In the genomic region with DNA sequence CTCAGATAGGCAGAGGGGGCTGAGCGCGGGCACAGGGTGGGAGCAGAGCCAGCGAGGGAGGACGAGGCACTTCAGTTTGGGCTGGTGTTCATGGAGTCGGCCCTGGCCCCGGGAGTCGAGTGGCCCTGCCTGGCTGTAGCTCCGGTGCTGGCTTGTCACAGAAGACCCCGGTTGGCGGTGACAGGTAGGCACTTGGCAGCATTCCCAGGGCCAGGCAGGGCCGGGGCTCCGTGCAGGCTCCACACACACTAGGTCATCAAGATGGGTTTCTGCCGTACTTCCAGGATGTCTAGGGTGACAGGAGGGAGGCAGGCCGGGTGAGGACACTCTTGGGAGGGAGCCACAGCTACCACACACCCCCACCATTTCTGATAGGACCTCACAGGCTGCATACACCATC, we compare ENCODE assay signal across 26 mouse cellular contexts. TPM values are rescaled to one million over a fixed set of nuclear protein-coding genes. Genes with fewer than 3 reads are reported as not detected.
DNase-seq lines count a peak whose midpoint lies in the region; ATAC-seq and TF ChIP-seq lines count a peak whose summit lies in the region.
"Had no signal": no experiment of that assay in that cellular context is flagged by ENCODE, and none has a peak within 500 bp of the region (broad histone marks: within the 10 kb centered on the region; RNA-seq: fewer than 3 reads in every experiment).

No protein-coding gene starts in this region.

- no peaks in the 10 kb centered on the region for H3K27me3 ChIP-seq in heart, embryonic 12.5 days (replicated peaks)
- no peaks in the 10 kb centered on the region for H3K27me3 ChIP-seq in heart, embryonic 10.5 days (ENCODE audit: insufficient read depth, poor library complexity, severe bottlenecking)
- no peaks in the 10 kb centered on the region for H3K27me3 ChIP-seq in heart, embryonic 16.5 days (ENCODE audit: control insufficient read depth, insufficient read depth, low read length)
- H3K27me3 ChIP-seq in heart, embryonic 11.5 days (ENCODE audit: control insufficient read depth, insufficient read depth, low read length): no peaks in the 10 kb centered on the region
- H3K27me3 ChIP-seq in midbrain, embryonic 13.5 days: no peaks in the 10 kb centered on the region
- H3K27me3 ChIP-seq: CH12.LX; forebrain, embryonic 13.5 days; hindbrain, embryonic 13.5 days; intestine, embryonic 15.5 days; Patski had no signal

- H3K9me3 ChIP-seq in heart, embryonic 12.5 days (replicated peaks): no peaks in the 10 kb centered on the region
- H3K9me3 ChIP-seq in heart, embryonic 10.5 days: no peaks in the 10 kb centered on the region
- no peaks in the 10 kb centered on the region for H3K9me3 ChIP-seq in heart, embryonic 16.5 days (replicated peaks; ENCODE audit: control insufficient read depth, low read length)
- H3K9me3 ChIP-seq in heart, embryonic 11.5 days (replicated peaks; ENCODE audit: control insufficient read depth, low read length): no peaks in the 10 kb centered on the region
- no peaks in the 10 kb centered on the region for H3K9me3 ChIP-seq in midbrain, embryonic 13.5 days
- H3K9me3 ChIP-seq: forebrain, embryonic 10.5 days; forebrain, embryonic 13.5 days; G1E; hindbrain, embryonic 10.5 days; hindbrain, embryonic 13.5 days; intestine, embryonic 15.5 days had no signal

- no peak for TF ChIP-seq CTCF in layer of hippocampus, adult 2 months (conservative IDR thresholded peaks at IDR 0.05)

- no peak overlapping the region for H3K27ac ChIP-seq in heart, embryonic 12.5 days (ENCODE audit: poor library complexity, severe bottlenecking)
- no peak overlapping the region for H3K27ac ChIP-seq in heart, embryonic 10.5 days
- no peak overlapping the region for H3K27ac ChIP-seq in heart, embryonic 16.5 days (ENCODE audit: low read length)
- H3K27ac ChIP-seq in heart, embryonic 11.5 days (ENCODE audit: low read depth, low read length): no peak overlapping the region; the same call in 1 of the 2 replicates
- H3K27ac ChIP-seq in layer of hippocampus, adult 2 months: peak overlapping the region; percentile 74; the same call in 1 of the 2 replicates
- H3K27ac ChIP-seq in midbrain, embryonic 13.5 days: no peak overlapping the region
- H3K27ac ChIP-seq: forebrain, embryonic 10.5 days; forebrain, embryonic 13.5 days; hindbrain, embryonic 10.5 days; hindbrain, embryonic 13.5 days; intestine, embryonic 15.5 days had no signal

- H3K4me3 ChIP-seq in heart, embryonic 12.5 days: no peak overlapping the region
- H3K4me3 ChIP-seq in heart, embryonic 10.5 days: no peak overlapping the region
- no peak overlapping the region for H3K4me3 ChIP-seq in heart, embryonic 16.5 days (ENCODE audit: low read length)
- H3K4me3 ChIP-seq in heart, embryonic 11.5 days (ENCODE audit: low read depth, low read length): no peak overlapping the region
- H3K4me3 ChIP-seq in layer of hippocampus, adult 2 months: no peak overlapping the region
- H3K4me3 ChIP-seq in midbrain, embryonic 13.5 days (replicated peaks): no peak overlapping the region
- H3K4me3 ChIP-seq: forebrain, embryonic 10.5 days; forebrain, embryonic 13.5 days; hindbrain, embryonic 10.5 days; hindbrain, embryonic 13.5 days; intestine, embryonic 15.5 days had no signal

- H3K4me1 ChIP-seq in heart, embryonic 12.5 days (replicated peaks): peaks cover 20% of the 10 kb centered on the region
- peaks cover 19% of the 10 kb centered on the region for H3K4me1 ChIP-seq in heart, embryonic 10.5 days
- peaks cover 11% of the 10 kb centered on the region for H3K4me1 ChIP-seq in heart, embryonic 16.5 days (ENCODE audit: control insufficient read depth, insufficient read depth, low read length)
- H3K4me1 ChIP-seq in heart, embryonic 11.5 days (ENCODE audit: control insufficient read depth, insufficient read depth, low read length): peaks cover 8% of the 10 kb centered on the region; the same call in 1 of the 2 replicates
- H3K4me1 ChIP-seq in midbrain, embryonic 13.5 days (replicated peaks): no peaks in the 10 kb centered on the region
- H3K4me1 ChIP-seq: forebrain, embryonic 10.5 days; forebrain, embryonic 13.5 days; intestine, embryonic 15.5 days had no signal

- ATAC-seq in heart, embryonic 12.5 days (ENCODE audit: insufficient number of reproducible peaks, low FRiP score): no peak
- peak; percentile 52; the same call in 1 of the 2 replicates for ATAC-seq in heart, embryonic 16.5 days (replicated peaks; ENCODE audit: extremely low read depth, insufficient read depth, low FRiP score)
- no peak for ATAC-seq in heart, embryonic 11.5 days (replicated peaks; ENCODE audit: insufficient number of reproducible peaks, low FRiP score, low TSS enrichment)
- no peak for ATAC-seq in midbrain, embryonic 13.5 days
- ATAC-seq: forebrain, embryonic 13.5 days; forebrain, embryonic 16.5 days; hindbrain, embryonic 16.5 days; intestine, embryonic 15.5 days; Patski had no signal

- WGBS in heart, embryonic 12.5 days: 43% methylated on average over 14 of the region's 14 CpGs
- WGBS in heart, embryonic 10.5 days: 65% methylated on average over 14 of the region's 14 CpGs
- WGBS in heart, embryonic 16.5 days: 44% methylated on average over 14 of the region's 14 CpGs
- 62% methylated on average over 14 of the region's 14 CpGs for WGBS in heart, embryonic 11.5 days (ENCODE audit: insufficient replicate concordance)
- WGBS in midbrain, embryonic 13.5 days: 96% methylated on average over 14 of the region's 14 CpGs

- no peak for DNase-seq in heart, embryonic 10.5 days (ENCODE audit: low spot score)
- no peak for DNase-seq in layer of hippocampus, adult 2 months (ENCODE audit: low spot score in 2 of 2)
- no peak for DNase-seq in layer of hippocampus, adult 11-12 months (ENCODE audit: low spot score)
- DNase-seq: adrenal gland, postnatal 10 days; adrenal gland, postnatal 36 days; B cell, adult 2 months; cerebellum, adult 18-20 months; cerebellum, adult 9-10 months; gastrocnemius, postnatal 10 days; gastrocnemius, postnatal 36 days; heart, postnatal 14 days; kidney, adult 11 months had no signal

- H3K4me2 ChIP-seq in heart, embryonic 12.5 days: no peak overlapping the region
- H3K4me2 ChIP-seq in heart, embryonic 16.5 days (ENCODE audit: low read depth, low read length): no peak overlapping the region
- H3K4me2 ChIP-seq in heart, embryonic 11.5 days: no peak overlapping the region
- no peak overlapping the region for H3K4me2 ChIP-seq in midbrain, embryonic 13.5 days (replicated peaks)
- H3K4me2 ChIP-seq: forebrain, embryonic 13.5 days; hindbrain, embryonic 13.5 days; intestine, embryonic 15.5 days had no signal

- peaks cover 57% of the 10 kb centered on the region for H3K36me3 ChIP-seq in heart, embryonic 12.5 days
- H3K36me3 ChIP-seq in heart, embryonic 10.5 days: peaks cover 54% of the 10 kb centered on the region
- H3K36me3 ChIP-seq in heart, embryonic 16.5 days (ENCODE audit: control insufficient read depth, insufficient read depth): peaks cover 3% of the 10 kb centered on the region; the same call in 1 of the 2 replicates
- peaks cover 4% of the 10 kb centered on the region; the same call in 1 of the 2 replicates for H3K36me3 ChIP-seq in heart, embryonic 11.5 days (ENCODE audit: control insufficient read depth, insufficient read depth, low read length)
- peaks cover 81% of the 10 kb centered on the region for H3K36me3 ChIP-seq in midbrain, embryonic 13.5 days

- H3K9ac ChIP-seq in heart, embryonic 12.5 days: peak overlapping the region; percentile 10; the same call in 1 of the 2 replicates
- no peak overlapping the region for H3K9ac ChIP-seq in heart, embryonic 16.5 days (ENCODE audit: low read length)
- H3K9ac ChIP-seq in heart, embryonic 11.5 days (ENCODE audit: low read depth, low read length): no peak overlapping the region
- no peak overlapping the region for H3K9ac ChIP-seq in midbrain, embryonic 13.5 days (replicated peaks)
- H3K9ac ChIP-seq: forebrain, embryonic 13.5 days; hindbrain, embryonic 13.5 days; intestine, embryonic 15.5 days had no signal

RNA-seq across cellular contexts. Expression of a gene that starts 25.8 kb away (rescaled TPM):
- polyA plus RNA-seq in heart, embryonic 12.5 days (2016; fragmentation: Nextera tagmentation; extraction: Ambion mirVana): 31.2 and 32.3 TPM in 2 replicates
- polyA plus RNA-seq in heart, embryonic 10.5 days (2016; fragmentation: Nextera tagmentation; extraction: Ambion mirVana): 34.0 and 42.5 TPM in 2 replicates
- 18.7 and 20.6 TPM in 2 replicates for polyA plus RNA-seq in heart, embryonic 16.5 days (2015; fragmentation: Nextera tagmentation; extraction: Ambion mirVana)
- polyA plus RNA-seq in heart, embryonic 11.5 days (2014; fragmentation: Nextera tagmentation; extraction: Ambion mirVana): 28.5 and 33.1 TPM in 2 replicates
- total RNA-seq in layer of hippocampus, adult 2 months (2021): 10 to 100 TPM; 32.0 to 33.3 TPM
- 37.3 and 39.4 TPM in 2 replicates for polyA plus RNA-seq in midbrain, embryonic 13.5 days (2015; fragmentation: Nextera tagmentation; extraction: Ambion mirVana)

RNA-seq across cellular contexts. Expression of a gene that starts 29.2 kb away (rescaled TPM):
- 0.35 and 0.43 TPM in 2 replicates for polyA plus RNA-seq in heart, embryonic 12.5 days (2016; fragmentation: Nextera tagmentation; extraction: Ambion mirVana)
- polyA plus RNA-seq in heart, embryonic 10.5 days (2016; fragmentation: Nextera tagmentation; extraction: Ambion mirVana): 0.87 and 1.2 TPM in 2 replicates
- polyA plus RNA-seq in heart, embryonic 16.5 days (2015; fragmentation: Nextera tagmentation; extraction: Ambion mirVana): 0.52 and 0.56 TPM in 2 replicates
- 0.27 and 0.52 TPM in 2 replicates for polyA plus RNA-seq in heart, embryonic 11.5 days (2014; fragmentation: Nextera tagmentation; extraction: Ambion mirVana)
- 1 to 10 TPM; 1.4 to 1.7 TPM for total RNA-seq in layer of hippocampus, adult 2 months (2021)
- 0.71 and 0.87 TPM in 2 replicates for polyA plus RNA-seq in midbrain, embryonic 13.5 days (2015; fragmentation: Nextera tagmentation; extraction: Ambion mirVana)

RNA-seq across cellular contexts. Expression of a gene that starts 39.4 kb away (rescaled TPM):
- polyA plus RNA-seq in heart, embryonic 12.5 days (2016; fragmentation: Nextera tagmentation; extraction: Ambion mirVana): 4.3 and 5.3 TPM in 2 replicates
- polyA plus RNA-seq in heart, embryonic 10.5 days (2016; fragmentation: Nextera tagmentation; extraction: Ambion mirVana): 3.9 and 6.4 TPM in 2 replicates
- polyA plus RNA-seq in heart, embryonic 16.5 days (2015; fragmentation: Nextera tagmentation; extraction: Ambion mirVana): 4.3 and 4.4 TPM in 2 replicates
- 4.6 and 8.1 TPM in 2 replicates for polyA plus RNA-seq in heart, embryonic 11.5 days (2014; fragmentation: Nextera tagmentation; extraction: Ambion mirVana)
- 10 to 100 TPM; 85.0 to 95.0 TPM for total RNA-seq in layer of hippocampus, adult 2 months (2021)
- polyA plus RNA-seq in midbrain, embryonic 13.5 days (2015; fragmentation: Nextera tagmentation; extraction: Ambion mirVana): 17.4 and 19.0 TPM in 2 replicates
